Mouse (Mus musculus): ENCODE results near the gene Iqgap3. TPM values are rescaled to one million over a fixed set of nuclear protein-coding genes. Genes with fewer than 3 reads are reported as not detected.

Gene Iqgap3
- polyA plus RNA-seq, 1 experiment from 2014 or later = 1.8 TPM

- H3K4me2 ChIP-seq (ENCODE audit: low read length) = peak overlapping the region; percentile 95
- WGBS = 16% methylated on average over 25 of the region's 25 CpGs
- no peaks in the 10 kb centered on the region for H3K36me3 ChIP-seq (ENCODE audit: control insufficient read depth, insufficient read depth, low read length)
- peak overlapping the region; percentile 46 for H3K4me3 ChIP-seq (ENCODE audit: low read depth, low read length)
- ATAC-seq = no peak
- H3K9ac ChIP-seq (ENCODE audit: low read depth, low read length) = peak overlapping the region; percentile 64
- peak overlapping the region; percentile 83 for H3K27ac ChIP-seq (ENCODE audit: low read length)
- no peaks in the 10 kb centered on the region for H3K9me3 ChIP-seq (replicated peaks; ENCODE audit: control insufficient read depth, low read length, poor library complexity, severe bottlenecking)
- peaks cover 7% of the 10 kb centered on the region for H3K27me3 ChIP-seq (ENCODE audit: control insufficient read depth, insufficient read depth, low read depth, low read length)
- peaks cover 29% of the 10 kb centered on the region for H3K4me1 ChIP-seq (ENCODE audit: control insufficient read depth, insufficient read depth, low read length)
These were observed 57.7 kb downstream of the Iqgap3 start for GRCm38 (mm10) chr3:88139243-88140177.

- H3K27ac ChIP-seq (ENCODE audit: low read length) = peak overlapping the region; percentile 83
- no peak for ATAC-seq
- H3K4me3 ChIP-seq (ENCODE audit: low read depth, low read length) = no peak overlapping the region
- H3K9ac ChIP-seq (ENCODE audit: low read depth, low read length) = no peak overlapping the region
- 39% methylated on average over 11 of the region's 11 CpGs for WGBS
- no peak overlapping the region for H3K4me2 ChIP-seq (ENCODE audit: low read length)
- no peaks in the 10 kb centered on the region for H3K9me3 ChIP-seq (replicated peaks; ENCODE audit: control insufficient read depth, low read length, poor library complexity, severe bottlenecking)
- peaks cover 37% of the 10 kb centered on the region for H3K4me1 ChIP-seq (ENCODE audit: control insufficient read depth, insufficient read depth, low read length)
- no peaks in the 10 kb centered on the region for H3K36me3 ChIP-seq (ENCODE audit: control insufficient read depth, insufficient read depth, low read length)
- peaks cover 7% of the 10 kb centered on the region for H3K27me3 ChIP-seq (ENCODE audit: control insufficient read depth, insufficient read depth, low read depth, low read length)
These were observed 58.6 kb downstream of the Iqgap3 start for GRCm38 (mm10) chr3:88140178-88140902.

GRCm38 (mm10) chr3:88140903-88141430 is 59.2 kb downstream of the Iqgap3 start:
- peaks cover 7% of the 10 kb centered on the region for H3K27me3 ChIP-seq (ENCODE audit: control insufficient read depth, insufficient read depth, low read depth, low read length)
- peak overlapping the region; percentile 58 for H3K27ac ChIP-seq (ENCODE audit: low read length)
- H3K9me3 ChIP-seq (replicated peaks; ENCODE audit: control insufficient read depth, low read length, poor library complexity, severe bottlenecking) = no peaks in the 10 kb centered on the region
- ATAC-seq = no peak
- H3K4me1 ChIP-seq (ENCODE audit: control insufficient read depth, insufficient read depth, low read length) = peaks cover 43% of the 10 kb centered on the region
- no peak overlapping the region for H3K4me2 ChIP-seq (ENCODE audit: low read length)
- no peak overlapping the region for H3K4me3 ChIP-seq (ENCODE audit: low read depth, low read length)
- no peaks in the 10 kb centered on the region for H3K36me3 ChIP-seq (ENCODE audit: control insufficient read depth, insufficient read depth, low read length)
- WGBS = 57% methylated on average over 6 of the region's 6 CpGs
- no peak overlapping the region for H3K9ac ChIP-seq (ENCODE audit: low read depth, low read length)

- Histone ChIP-seq H3K27ac (ENCODE audit: low read length) (peak overlapping the region; percentile 96), H3K27me3 (ENCODE audit: control insufficient read depth, insufficient read depth, low read depth, low read length) (peaks cover 7% of the 10 kb centered on the region), H3K9ac (ENCODE audit: low read depth, low read length) (peak overlapping the region; percentile 89; the same call in 1 of the 2 replicates), H3K4me2 (ENCODE audit: low read length) (peak overlapping the region; percentile 63), H3K4me3 (ENCODE audit: low read depth, low read length) (peak overlapping the region; percentile 75), H3K36me3 (ENCODE audit: control insufficient read depth, insufficient read depth, low read length) (no peaks in the 10 kb centered on the region), H3K9me3 (replicated peaks; ENCODE audit: control insufficient read depth, low read length, poor library complexity, severe bottlenecking) (no peaks in the 10 kb centered on the region), H3K4me1 (ENCODE audit: control insufficient read depth, insufficient read depth, low read length) (peaks cover 48% of the 10 kb centered on the region)
- ATAC-seq = no peak
- WGBS = 12% methylated on average over 9 of the region's 9 CpGs
These were observed 59.6 kb downstream of the Iqgap3 start for GRCm38 (mm10) chr3:88141439-88141786.

GRCm38 (mm10) chr3:88141787-88142523 is 60.2 kb downstream of the Iqgap3 start, which contains the start of gene Mef2d:
Mef2d (plus strand) TSS chr3:88142372.
- peak within 1 kb of the TSS; percentile 88 for H3K4me2 ChIP-seq (ENCODE audit: low read length)
- no peaks in the 10 kb centered on the region for H3K36me3 ChIP-seq (ENCODE audit: control insufficient read depth, insufficient read depth, low read length)
- WGBS = under 1% methylated on average over 47 of the region's 52 CpGs
- H3K9me3 ChIP-seq (replicated peaks; ENCODE audit: control insufficient read depth, low read length, poor library complexity, severe bottlenecking) = no peaks in the 10 kb centered on the region
- peak within 1 kb of the TSS; percentile 75 for H3K4me3 ChIP-seq (ENCODE audit: low read depth, low read length)
- H3K27ac ChIP-seq (ENCODE audit: low read length) = peak within 1 kb of the TSS; percentile 96
- H3K4me1 ChIP-seq (ENCODE audit: control insufficient read depth, insufficient read depth, low read length) = peaks cover 53% of the 10 kb centered on the region
- peak; percentile 87 for ATAC-seq
- peak within 1 kb of the TSS; percentile 89 for H3K9ac ChIP-seq (ENCODE audit: low read depth, low read length)
- peaks cover 7% of the 10 kb centered on the region for H3K27me3 ChIP-seq (ENCODE audit: control insufficient read depth, insufficient read depth, low read depth, low read length)

GRCm38 (mm10) chr3:88142546-88142915 is 60.8 kb downstream of the Iqgap3 start:
- Histone ChIP-seq H3K27ac (ENCODE audit: low read length) (peak overlapping the region; percentile 96), H3K27me3 (ENCODE audit: control insufficient read depth, insufficient read depth, low read depth, low read length) (peaks cover 7% of the 10 kb centered on the region), H3K4me3 (ENCODE audit: low read depth, low read length) (peak overlapping the region; percentile 75), H3K9ac (ENCODE audit: low read depth, low read length) (peak overlapping the region; percentile 89), H3K9me3 (replicated peaks; ENCODE audit: control insufficient read depth, low read length, poor library complexity, severe bottlenecking) (no peaks in the 10 kb centered on the region), H3K4me2 (ENCODE audit: low read length) (peak overlapping the region; percentile 88), H3K4me1 (ENCODE audit: control insufficient read depth, insufficient read depth, low read length) (peaks cover 52% of the 10 kb centered on the region), H3K36me3 (ENCODE audit: control insufficient read depth, insufficient read depth, low read length) (no peaks in the 10 kb centered on the region)
- WGBS = under 1% methylated on average over 40 of the region's 57 CpGs
- ATAC-seq = peak; percentile 54

GRCm38 (mm10) chr3:88142916-88143771 is 61.4 kb downstream of the Iqgap3 start:
- Histone ChIP-seq H3K9ac (ENCODE audit: low read depth, low read length) (peak overlapping the region; percentile 89), H3K4me2 (ENCODE audit: low read length) (peak overlapping the region; percentile 88), H3K4me1 (ENCODE audit: control insufficient read depth, insufficient read depth, low read length) (peaks cover 51% of the 10 kb centered on the region), H3K27me3 (ENCODE audit: control insufficient read depth, insufficient read depth, low read depth, low read length) (peaks cover 7% of the 10 kb centered on the region), H3K4me3 (ENCODE audit: low read depth, low read length) (peak overlapping the region; percentile 75), H3K36me3 (ENCODE audit: control insufficient read depth, insufficient read depth, low read length) (no peaks in the 10 kb centered on the region), H3K27ac (ENCODE audit: low read length) (peak overlapping the region; percentile 96), H3K9me3 (replicated peaks; ENCODE audit: control insufficient read depth, low read length, poor library complexity, severe bottlenecking) (no peaks in the 10 kb centered on the region)
- ATAC-seq = peak; percentile 12; the same call in 1 of the 2 replicates
- under 1% methylated on average over 31 of the region's 33 CpGs for WGBS

All from midbrain, embryonic 16.5 days (tissue).